Mouse (Mus musculus) gastrocnemius, adult 8-10 months (tissue): ENCODE results near the gene Wfikkn1. TPM values are rescaled to one million over a fixed set of nuclear protein-coding genes. Genes with fewer than 3 reads are reported as not detected.
A peak's percentile ranks its signal among the peaks of the same experiment; 100 is the strongest.

ENCODE experiments used
- DNase-seq, 2 experiments: peaks; one replicate each; pipeline ENCODE4 v3.0.0; 2022; ENCODE audit warnings: low spot score in 2 of 2
- total RNA-seq, 4 experiments: library from RNA; stranded (reverse); gene quantifications; 2 replicates each; pipeline ENCODE4 v1.2.4; 2022

Gene Wfikkn1
- total RNA-seq, 4 experiments from 2014 or later: 0.15 to 0.62 (median 0.38) TPM

GRCm38 (mm10) chr17:25838904-25839303 lies 41.8 kb downstream of the Wfikkn1 start:
- no peak for DNase-seq

- no peak for DNase-seq
Measured at GRCm38 (mm10) chr17:25837533-25837932, 43.1 kb downstream of the Wfikkn1 start.

- peak; percentile 77 to 89 for DNase-seq
Measured at GRCm38 (mm10) chr17:25837076-25837410, 43.6 kb downstream of the Wfikkn1 start, which contains the start of gene Rhbdl1. Gene Rhbdl1 (minus strand): TSS chr17:25837295.

GRCm38 (mm10) chr17:25836397-25837075 lies 44.1 kb downstream of the Wfikkn1 start:
- DNase-seq: no peak

- DNase-seq: no peak
Measured at GRCm38 (mm10) chr17:25835816-25836215, 44.8 kb downstream of the Wfikkn1 start.

- DNase-seq: no peak
Measured at GRCm38 (mm10) chr17:25835301-25835700, 45.4 kb downstream of the Wfikkn1 start.

- no peak for DNase-seq
Measured at GRCm38 (mm10) chr17:25834595-25835222, 45.9 kb downstream of the Wfikkn1 start.

GRCm38 (mm10) chr17:25833961-25834594 lies 46.6 kb downstream of the Wfikkn1 start:
- DNase-seq: no peak

- peak; percentile 93 for DNase-seq
Measured at GRCm38 (mm10) chr17:25833291-25833663, 47.4 kb downstream of the Wfikkn1 start, which contains the start of gene Stub1. Gene Stub1 (minus strand): TSS chr17:25833404.

- peak; percentile 99 to 100 for DNase-seq
Measured at GRCm38 (mm10) chr17:25832436-25833290, 48.0 kb downstream of the Wfikkn1 start.

- no peak for DNase-seq
Measured at GRCm38 (mm10) chr17:25831451-25832281, 49.0 kb downstream of the Wfikkn1 start.

GRCm38 (mm10) chr17:25830806-25831431 lies 49.7 kb downstream of the Wfikkn1 start:
- DNase-seq: no peak

GRCm38 (mm10) chr17:25830200-25830753 lies 50.4 kb downstream of the Wfikkn1 start:
- DNase-seq: no peak

- no peak for DNase-seq
Measured at GRCm38 (mm10) chr17:25829558-25830017, 51.1 kb downstream of the Wfikkn1 start.

- DNase-seq: peak in 1 of 2 experiments; percentile 55
Measured at GRCm38 (mm10) chr17:25828712-25829557, 51.7 kb downstream of the Wfikkn1 start, which contains the start of gene Jmjd8. Gene Jmjd8 (plus strand): TSS chr17:25828867.

GRCm38 (mm10) chr17:25828223-25828594 lies 52.4 kb downstream of the Wfikkn1 start:
- peak in 1 of 2 experiments; percentile 5 for DNase-seq
